Mouse (Mus musculus): ENCODE results near the gene Lmnb2.

- TF ChIP-seq CTCF (IDR thresholded peaks at IDR 0.05; ENCODE audit: borderline replicate concordance, control insufficient read depth, extremely low read depth, insufficient read depth, low read length, poor library complexity) (no peak), POLR2A (IDR thresholded peaks at IDR 0.05; ENCODE audit: control insufficient read depth, extremely low read depth, insufficient read depth, low read length, poor library complexity) (no peak)
Measured at GRCm38 (mm10) chr10:80864446-80864845, 53.6 kb downstream of the Lmnb2 start.

Measured in thymus, adult 2 months (tissue).